Mouse (Mus musculus) bone marrow, adult 2 months (tissue): Measurements from ENCODE around the gene B3galt6.

Source experiments
- CTCF ChIP-seq: fragments of 200-500 bp; IDR thresholded peaks from 2 replicates; pipeline ENCODE4 v1.5.1; 2011; ENCODE audit warnings: low read length, control low read depth; ENCODE audit not compliant: control insufficient read depth, insufficient read depth
- POLR2A ChIP-seq: fragments of 200-500 bp; IDR thresholded peaks from 2 replicates; pipeline ENCODE4 v1.6.1; 2011; ENCODE audit warnings: low read depth, mild to moderate bottlenecking, control low read depth, low read length, borderline replicate concordance; ENCODE audit not compliant: control insufficient read depth

DNA sequence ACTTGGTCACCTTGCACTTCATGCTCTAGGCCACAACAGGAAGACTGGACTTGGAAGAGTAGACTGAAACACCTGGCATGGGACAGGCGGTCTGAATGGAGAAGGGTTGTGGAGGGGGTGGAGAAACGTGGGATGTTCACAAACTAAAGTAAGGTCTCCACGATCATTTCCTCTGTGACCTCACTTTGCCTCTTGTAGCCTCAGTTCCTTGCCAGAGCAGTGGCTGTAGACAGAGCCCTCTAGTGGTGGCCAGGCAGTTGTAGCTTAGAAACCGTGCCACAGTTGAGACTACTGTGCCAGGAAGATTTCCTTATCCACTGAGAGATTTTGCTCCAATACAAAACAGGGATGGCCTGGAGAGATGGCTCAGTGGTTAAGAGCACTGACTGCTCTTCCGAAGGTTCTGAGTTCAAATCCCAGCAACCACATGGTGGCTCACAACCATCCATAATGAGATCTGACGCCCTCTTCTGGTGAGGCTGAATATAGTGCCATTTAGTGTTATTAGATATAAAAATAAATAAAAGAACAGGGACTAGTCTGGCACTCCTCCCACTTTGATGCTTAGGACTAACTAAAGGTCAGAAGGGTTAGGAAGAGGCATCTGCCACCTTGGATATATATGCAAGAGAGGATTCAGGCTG, 41.1 kb upstream of the B3galt6 start:
- TF ChIP-seq CTCF (peak; percentile 83), POLR2A (no peak)
